Mouse (Mus musculus): ENCODE measurements around the gene Ap3d1. TPM values are rescaled to one million over a fixed set of nuclear protein-coding genes. Genes with fewer than 3 reads are reported as not detected.

Ap3d1 gene
- polyA plus RNA-seq (2016; fragmentation: Nextera tagmentation; extraction: Ambion mirVana) = 73.8 and 76.8 TPM in 2 replicates

DNA sequence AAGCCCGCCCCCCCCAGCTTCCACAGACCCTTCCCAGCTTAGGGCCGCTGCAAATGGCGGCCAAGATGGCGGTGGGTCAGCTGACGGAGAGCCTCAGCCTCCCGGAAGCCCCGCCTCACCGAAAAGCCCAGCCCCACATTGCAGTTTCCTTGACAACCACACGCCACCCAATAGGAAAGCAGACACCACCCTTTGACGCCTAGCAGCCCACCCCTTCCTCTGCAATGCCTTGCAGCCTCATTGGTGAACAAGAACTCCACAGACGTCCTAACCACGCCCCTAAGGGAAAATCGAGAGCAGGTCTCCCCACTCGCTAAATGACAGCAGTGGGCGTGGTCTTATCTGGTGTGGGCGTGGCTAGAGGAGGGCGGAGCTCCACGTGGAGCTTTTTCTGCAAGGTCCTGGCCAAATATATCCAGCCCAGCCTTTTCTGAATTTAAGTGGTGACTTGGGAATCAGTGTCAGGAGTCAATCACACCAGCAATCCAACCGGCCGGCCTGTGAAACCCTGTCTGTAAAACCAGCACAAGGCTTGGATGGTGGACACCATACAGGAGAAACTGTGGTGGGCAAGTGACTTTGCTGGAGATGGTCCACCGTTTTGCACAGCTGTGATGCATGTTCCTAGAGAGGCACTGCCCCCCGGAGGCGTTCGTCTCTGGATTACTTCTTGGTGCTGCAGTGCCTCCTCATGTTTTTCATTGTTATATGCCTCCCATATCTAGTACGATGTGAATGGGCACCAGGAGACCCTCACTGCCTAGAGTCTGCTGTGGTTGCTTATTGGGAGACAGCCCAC lies at the start of gene Ap3d1:
TSS of gene Ap3d1 (minus strand) at position 85 of the 799 bp plus-strand sequence.
- Histone ChIP-seq H3K4me3 (replicated peaks) (peak within 1 kb of the TSS; percentile 97), H3K4me2 (peak within 1 kb of the TSS; percentile 97), H3K9ac (replicated peaks) (peak within 1 kb of the TSS; percentile 93), H3K4me1 (replicated peaks) (peaks cover 23% of the 10 kb centered on the region), H3K9me3 (no peaks in the 10 kb centered on the region), H3K36me3 (peaks cover 6% of the 10 kb centered on the region), H3K27me3 (no peaks in the 10 kb centered on the region), H3K27ac (peak within 1 kb of the TSS; percentile 85)
- ATAC-seq (ENCODE audit: insufficient number of reproducible peaks, insufficient read depth, low FRiP score, low TSS enrichment, low read depth) = peak; percentile 98
- WGBS = 2% methylated on average over 24 of the region's 25 CpGs

- 81% methylated on average over 33 of the region's 33 CpGs for WGBS
- H3K9ac ChIP-seq (replicated peaks) = 0 out of 2 replicates have a peak overlapping the region, but pooled peaks have one; percentile 18
- H3K9me3 ChIP-seq = no peaks in the 10 kb centered on the region
- H3K4me3 ChIP-seq (replicated peaks) = no peak overlapping the region
- H3K4me2 ChIP-seq = no peak overlapping the region
- ATAC-seq (ENCODE audit: insufficient number of reproducible peaks, insufficient read depth, low FRiP score, low TSS enrichment, low read depth) = no peak
- H3K4me1 ChIP-seq (replicated peaks) = peaks cover 4% of the 10 kb centered on the region
- H3K36me3 ChIP-seq = peaks cover 98% of the 10 kb centered on the region
- no peaks in the 10 kb centered on the region for H3K27me3 ChIP-seq
- H3K27ac ChIP-seq = 0 out of 2 replicates have a peak overlapping the region, but pooled peaks have one; percentile 17
These were observed 49.6 kb upstream of the Ap3d1 start for GRCm38 (mm10) chr10:80791476-80792174.

GRCm38 (mm10) chr10:80790761-80791404 lies 48.8 kb upstream of the Ap3d1 start:
- no peaks in the 10 kb centered on the region for H3K27me3 ChIP-seq
- H3K4me3 ChIP-seq (replicated peaks) = no peak overlapping the region
- peaks cover 98% of the 10 kb centered on the region for H3K36me3 ChIP-seq
- H3K27ac ChIP-seq = no peak overlapping the region
- 88% methylated on average over 19 of the region's 19 CpGs for WGBS
- no peak for ATAC-seq (ENCODE audit: insufficient number of reproducible peaks, insufficient read depth, low FRiP score, low TSS enrichment, low read depth)
- no peak overlapping the region for H3K4me2 ChIP-seq
- H3K9ac ChIP-seq (replicated peaks) = no peak overlapping the region
- no peaks in the 10 kb centered on the region for H3K9me3 ChIP-seq
- no peaks in the 10 kb centered on the region; the same call in 1 of the 2 replicates for H3K4me1 ChIP-seq (replicated peaks)

DNA sequence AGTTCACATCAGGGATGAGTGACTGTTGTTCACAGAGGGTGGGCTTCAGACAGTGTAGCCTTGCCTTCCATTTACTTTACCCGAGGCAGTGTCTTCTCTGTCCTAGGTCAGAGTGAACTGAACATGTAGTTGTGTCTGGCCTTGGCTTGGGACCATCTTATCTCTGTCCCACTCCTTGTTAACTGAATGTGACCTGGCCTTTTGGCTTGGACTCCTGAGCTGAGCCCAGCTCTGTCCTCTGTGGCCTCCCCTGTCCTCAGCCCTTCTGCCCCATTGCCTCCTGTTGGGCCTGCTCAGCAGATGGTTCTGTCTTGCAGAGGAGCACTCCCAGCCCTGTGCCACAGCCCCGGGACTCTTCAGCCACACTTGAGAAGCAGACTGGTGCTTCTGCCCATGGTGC lies 45.5 kb upstream of the Ap3d1 start:
- no peak overlapping the region for H3K9ac ChIP-seq (replicated peaks)
- no peak for ATAC-seq (ENCODE audit: insufficient number of reproducible peaks, insufficient read depth, low FRiP score, low TSS enrichment, low read depth)
- 81% methylated on average over 2 of the region's 2 CpGs for WGBS
- H3K27ac ChIP-seq = no peak overlapping the region
- no peaks in the 10 kb centered on the region for H3K4me1 ChIP-seq (replicated peaks)
- H3K4me2 ChIP-seq = no peak overlapping the region
- no peak overlapping the region for H3K4me3 ChIP-seq (replicated peaks)
- no peaks in the 10 kb centered on the region for H3K27me3 ChIP-seq
- peaks cover 98% of the 10 kb centered on the region for H3K36me3 ChIP-seq
- H3K9me3 ChIP-seq = no peaks in the 10 kb centered on the region

- Histone ChIP-seq H3K36me3 (peaks cover 98% of the 10 kb centered on the region), H3K9ac (replicated peaks) (no peak overlapping the region), H3K4me3 (replicated peaks) (no peak overlapping the region), H3K4me2 (no peak overlapping the region), H3K9me3 (no peaks in the 10 kb centered on the region), H3K27ac (no peak overlapping the region), H3K27me3 (no peaks in the 10 kb centered on the region), H3K4me1 (replicated peaks) (no peaks in the 10 kb centered on the region)
- 89% methylated on average over 11 of the region's 11 CpGs for WGBS
- ATAC-seq (ENCODE audit: insufficient number of reproducible peaks, insufficient read depth, low FRiP score, low TSS enrichment, low read depth) = no peak
These were observed 43.9 kb upstream of the Ap3d1 start for GRCm38 (mm10) chr10:80785963-80786362.

- no peaks in the 10 kb centered on the region for H3K27me3 ChIP-seq
- H3K36me3 ChIP-seq = peaks cover 98% of the 10 kb centered on the region
- no peaks in the 10 kb centered on the region for H3K4me1 ChIP-seq (replicated peaks)
- WGBS = 92% methylated on average over 12 of the region's 12 CpGs
- no peak overlapping the region for H3K9ac ChIP-seq (replicated peaks)
- no peak overlapping the region for H3K4me3 ChIP-seq (replicated peaks)
- no peak for ATAC-seq (ENCODE audit: insufficient number of reproducible peaks, insufficient read depth, low FRiP score, low TSS enrichment, low read depth)
- H3K27ac ChIP-seq = no peak overlapping the region
- H3K9me3 ChIP-seq = no peaks in the 10 kb centered on the region
- no peak overlapping the region for H3K4me2 ChIP-seq
These were observed 42.8 kb upstream of the Ap3d1 start for GRCm38 (mm10) chr10:80784871-80785270.

GRCm38 (mm10) chr10:80784302-80784701 lies 42.2 kb upstream of the Ap3d1 start:
- Histone ChIP-seq H3K9ac (replicated peaks) (no peak overlapping the region), H3K9me3 (no peaks in the 10 kb centered on the region), H3K27ac (no peak overlapping the region), H3K4me2 (no peak overlapping the region), H3K4me1 (replicated peaks) (no peaks in the 10 kb centered on the region), H3K36me3 (peaks cover 100% of the 10 kb centered on the region), H3K27me3 (no peaks in the 10 kb centered on the region), H3K4me3 (replicated peaks) (no peak overlapping the region)
- 100% methylated on average over 2 of the region's 2 CpGs for WGBS
- no peak for ATAC-seq (ENCODE audit: insufficient number of reproducible peaks, insufficient read depth, low FRiP score, low TSS enrichment, low read depth)

DNA sequence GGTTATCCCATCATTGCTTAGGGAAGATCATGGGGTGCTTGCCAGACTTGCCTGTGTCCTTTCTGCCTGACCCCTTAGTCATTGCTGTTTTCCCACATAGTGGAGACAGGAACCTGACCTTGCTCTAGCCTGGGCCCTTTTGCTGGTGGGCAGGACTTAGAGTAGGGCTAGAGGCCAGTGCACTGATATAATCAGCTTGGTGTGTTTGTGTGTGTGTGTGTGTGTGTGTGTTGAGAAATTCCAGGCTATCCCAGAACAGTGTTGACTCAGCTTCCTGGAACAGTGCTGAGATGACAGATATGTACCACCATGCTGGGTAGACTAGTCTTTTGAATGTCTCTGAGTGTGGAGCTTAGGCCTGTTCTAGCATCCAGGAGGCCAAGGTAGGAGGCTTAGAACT lies 37.5 kb upstream of the Ap3d1 start:
- no peaks in the 10 kb centered on the region for H3K9me3 ChIP-seq
- peaks cover 99% of the 10 kb centered on the region for H3K36me3 ChIP-seq
- no peaks in the 10 kb centered on the region for H3K27me3 ChIP-seq
- H3K4me3 ChIP-seq (replicated peaks) = no peak overlapping the region
- no peak overlapping the region for H3K4me2 ChIP-seq
- H3K4me1 ChIP-seq (replicated peaks) = peaks cover 2% of the 10 kb centered on the region; the same call in 1 of the 2 replicates
- H3K9ac ChIP-seq (replicated peaks) = no peak overlapping the region
- no peak for ATAC-seq (ENCODE audit: insufficient number of reproducible peaks, insufficient read depth, low FRiP score, low TSS enrichment, low read depth)
- H3K27ac ChIP-seq = no peak overlapping the region

- WGBS = 94% methylated on average over 5 of the region's 5 CpGs
- no peak overlapping the region for H3K27ac ChIP-seq
- peaks cover 99% of the 10 kb centered on the region for H3K36me3 ChIP-seq
- H3K4me3 ChIP-seq (replicated peaks) = no peak overlapping the region
- H3K27me3 ChIP-seq = no peaks in the 10 kb centered on the region
- no peak overlapping the region for H3K4me2 ChIP-seq
- peaks cover 10% of the 10 kb centered on the region for H3K4me1 ChIP-seq (replicated peaks)
- no peak for ATAC-seq (ENCODE audit: insufficient number of reproducible peaks, insufficient read depth, low FRiP score, low TSS enrichment, low read depth)
- H3K9ac ChIP-seq (replicated peaks) = no peak overlapping the region
- H3K9me3 ChIP-seq = no peaks in the 10 kb centered on the region
These were observed 35.1 kb upstream of the Ap3d1 start for GRCm38 (mm10) chr10:80777123-80777522.

DNA sequence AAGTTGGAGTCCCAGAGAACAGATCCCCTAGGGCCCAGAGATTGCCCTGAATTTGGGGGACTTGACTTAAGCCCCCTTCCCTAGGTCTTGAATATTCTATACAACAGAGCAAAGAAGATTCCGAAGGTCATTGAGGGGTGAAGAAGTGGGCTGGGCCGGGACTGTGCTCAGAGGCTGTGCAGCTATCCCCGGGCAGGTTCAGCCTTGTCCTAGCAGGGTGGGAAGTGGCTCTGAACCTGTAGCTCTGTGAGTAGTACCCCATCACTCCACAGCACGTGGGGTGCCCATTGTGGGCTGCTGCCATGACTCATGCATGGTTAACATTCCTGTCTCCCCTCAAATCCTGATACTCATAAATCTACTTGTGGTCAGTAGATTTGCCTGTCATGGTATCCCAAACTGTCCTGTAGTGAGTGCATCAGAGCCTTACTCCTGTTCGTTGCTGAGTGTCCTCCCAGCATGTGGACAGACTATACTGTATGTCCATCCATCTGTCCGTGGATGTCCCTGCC lies 34.4 kb upstream of the Ap3d1 start:
- Histone ChIP-seq H3K4me1 (replicated peaks) (peaks cover 10% of the 10 kb centered on the region), H3K4me3 (replicated peaks) (no peak overlapping the region), H3K4me2 (no peak overlapping the region), H3K9ac (replicated peaks) (no peak overlapping the region), H3K27ac (no peak overlapping the region), H3K36me3 (peaks cover 99% of the 10 kb centered on the region), H3K27me3 (no peaks in the 10 kb centered on the region), H3K9me3 (no peaks in the 10 kb centered on the region)
- 82% methylated on average over 6 of the region's 6 CpGs for WGBS
- no peak for ATAC-seq (ENCODE audit: insufficient number of reproducible peaks, insufficient read depth, low FRiP score, low TSS enrichment, low read depth)

- no peak overlapping the region for H3K9ac ChIP-seq (replicated peaks)
- H3K4me3 ChIP-seq (replicated peaks) = no peak overlapping the region
- peaks cover 99% of the 10 kb centered on the region for H3K36me3 ChIP-seq
- no peak overlapping the region for H3K27ac ChIP-seq
- peaks cover 10% of the 10 kb centered on the region for H3K4me1 ChIP-seq (replicated peaks)
- no peak for ATAC-seq (ENCODE audit: insufficient number of reproducible peaks, insufficient read depth, low FRiP score, low TSS enrichment, low read depth)
- no peaks in the 10 kb centered on the region for H3K27me3 ChIP-seq
- H3K4me2 ChIP-seq = no peak overlapping the region
- WGBS = 85% methylated on average over 4 of the region's 4 CpGs
- no peaks in the 10 kb centered on the region for H3K9me3 ChIP-seq
These were observed 33.7 kb upstream of the Ap3d1 start for GRCm38 (mm10) chr10:80775731-80776130.
